Mouse (Mus musculus): ENCODE results near the gene Slc35f6. TPM values are rescaled to one million over a fixed set of nuclear protein-coding genes. Genes with fewer than 3 reads are reported as not detected.
"Not testable (repeated sequence)": the region's sequence is repeated elsewhere in the genome, so short reads cannot be mapped to it uniquely, and the experiment has no call there.

The Slc35f6 gene
- total RNA-seq, 2 experiments from 2014 or later, result 11.3 to 12.6 TPM

DNA sequence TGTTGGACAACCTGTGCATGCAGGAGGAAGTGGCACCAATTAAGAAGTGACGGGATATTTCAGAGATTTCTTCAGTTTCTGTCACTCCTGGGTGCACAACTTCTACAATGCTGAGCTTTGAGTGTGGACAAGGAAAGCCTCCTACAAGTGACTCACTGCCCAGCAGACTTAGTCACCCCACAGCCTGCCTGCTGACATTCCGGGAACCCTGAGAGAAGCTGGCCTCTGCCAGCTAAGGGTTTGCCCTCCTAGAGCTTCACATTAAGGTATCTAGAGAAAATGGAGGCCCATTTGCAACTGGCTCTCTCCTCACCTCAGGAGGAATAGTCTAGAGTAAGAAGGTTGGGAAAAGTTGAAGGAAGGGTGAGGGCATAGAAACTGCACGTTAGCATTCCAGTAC lies 3.8 kb downstream of the Slc35f6 start:
- no peak for DNase-seq
- intact Hi-C loops (cut with DNase I), result no loop called here

DNA sequence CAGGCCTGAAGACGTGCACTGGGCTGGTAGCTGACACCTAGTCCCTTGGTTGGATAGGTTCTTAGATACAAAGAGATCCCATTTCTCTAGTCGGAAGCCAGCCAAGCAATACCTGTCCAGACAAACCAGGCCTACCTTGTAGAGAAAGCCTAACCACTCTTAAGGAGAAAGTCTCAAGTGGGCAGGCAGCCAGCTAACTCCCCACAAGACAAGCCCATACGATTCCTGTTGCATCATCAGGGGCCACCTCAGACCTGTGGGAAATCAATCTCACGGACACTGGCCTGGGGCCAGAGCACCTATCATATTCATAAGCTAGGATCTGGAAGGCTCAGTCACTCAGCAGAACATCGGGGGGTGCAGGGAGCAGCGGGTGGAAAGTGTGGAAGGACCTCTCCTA lies 5.5 kb downstream of the Slc35f6 start:
- no peak for DNase-seq
- intact Hi-C loops (cut with DNase I), result no loop called here

DNA sequence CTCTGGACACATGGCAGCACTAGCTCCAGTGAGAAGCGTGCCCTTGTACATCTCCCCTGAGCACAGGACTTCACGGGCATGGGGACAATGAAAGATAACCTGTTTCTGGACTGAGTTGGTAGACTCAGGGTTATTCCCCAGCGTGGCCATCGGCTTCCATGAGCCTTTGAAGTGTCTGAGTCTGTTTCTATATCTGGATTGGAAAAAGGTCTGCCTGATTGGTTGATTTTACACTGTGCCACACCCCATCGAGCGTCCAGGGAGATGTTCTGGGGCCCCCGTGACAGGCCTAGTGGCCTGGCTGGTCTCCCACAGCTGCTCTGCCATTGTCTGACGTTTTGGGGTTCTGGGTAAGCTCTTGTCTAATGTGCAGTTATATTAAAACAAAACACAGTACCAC lies 7.3 kb downstream of the Slc35f6 start:
- DNase-seq, result no peak
- intact Hi-C loops (cut with DNase I), result no loop called here

DNA sequence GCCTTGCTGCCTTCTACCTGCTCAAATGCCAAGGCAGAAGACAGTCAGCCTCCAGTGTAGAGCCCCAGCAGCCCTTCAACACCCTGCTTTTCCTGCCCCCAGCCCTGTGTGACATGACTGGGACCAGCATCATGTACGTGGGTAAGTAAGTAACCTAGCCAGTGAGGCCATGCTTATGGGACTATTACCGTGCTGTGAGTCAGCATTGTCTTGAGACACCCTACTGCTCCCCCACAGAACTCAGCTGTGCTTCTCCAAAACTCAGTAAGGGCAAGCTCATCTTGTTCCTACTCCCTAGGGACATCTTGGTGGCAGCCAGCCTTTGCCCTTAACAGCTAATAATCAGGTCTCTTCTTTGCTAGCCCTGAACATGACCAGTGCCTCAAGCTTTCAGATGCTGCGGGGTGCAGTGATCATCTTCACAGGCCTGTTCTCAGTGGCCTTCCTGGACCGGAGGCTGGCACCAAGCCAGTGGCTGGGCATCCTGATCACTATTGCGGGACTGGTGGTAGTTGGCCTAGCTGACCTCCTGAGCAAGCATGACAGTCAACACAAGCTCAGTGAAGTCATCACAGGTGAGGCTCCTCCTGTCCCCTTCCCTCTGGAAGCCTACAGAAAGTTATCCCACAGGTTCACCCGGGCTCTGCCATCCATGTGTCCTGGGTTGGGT lies 7.9 kb downstream of the Slc35f6 start:
- no peak for DNase-seq
- intact Hi-C loops (cut with DNase I), result no loop called here

DNA sequence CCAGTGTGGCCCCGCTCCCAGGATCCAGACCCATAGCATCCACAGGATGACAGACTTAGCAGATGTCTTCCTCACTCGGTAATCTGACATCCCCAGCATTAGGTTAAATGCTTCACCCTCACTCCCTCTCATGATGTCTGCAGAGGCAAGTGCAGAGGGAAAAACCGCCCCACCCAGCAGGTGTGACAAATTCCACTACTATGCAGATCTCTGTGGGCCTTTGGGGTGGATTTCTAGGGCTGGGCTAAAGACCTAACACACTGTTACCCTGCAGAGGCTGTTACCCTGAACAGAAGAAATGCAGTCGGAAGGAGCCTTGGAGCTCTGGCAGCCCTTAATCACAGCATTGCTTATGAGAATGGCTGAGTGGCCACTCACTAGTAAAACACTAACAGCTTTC lies 11.3 kb downstream of the Slc35f6 start:
- intact Hi-C loops (cut with DNase I), result no loop called here
- DNase-seq, result no peak

DNA sequence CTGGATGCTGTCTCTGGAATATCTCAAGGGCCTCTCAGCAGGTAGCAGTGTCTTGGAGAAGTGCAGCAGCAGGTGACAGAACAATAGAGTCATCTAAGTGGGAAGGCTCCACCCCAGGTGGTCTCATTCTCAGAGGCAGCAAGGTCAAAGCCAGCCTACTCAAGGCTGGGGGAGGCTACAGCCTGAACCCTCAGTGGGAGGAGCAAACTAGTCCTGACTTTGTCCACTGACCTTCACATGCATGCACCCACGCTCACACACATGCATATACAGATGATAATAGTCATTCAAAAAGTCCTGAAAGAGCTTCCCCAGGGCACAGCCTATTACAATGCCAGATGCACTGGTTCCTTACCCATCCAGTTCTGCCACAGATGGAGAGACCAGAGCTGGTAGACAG lies 12.5 kb downstream of the Slc35f6 start:
- intact Hi-C loops (cut with DNase I), result no loop called here

DNA sequence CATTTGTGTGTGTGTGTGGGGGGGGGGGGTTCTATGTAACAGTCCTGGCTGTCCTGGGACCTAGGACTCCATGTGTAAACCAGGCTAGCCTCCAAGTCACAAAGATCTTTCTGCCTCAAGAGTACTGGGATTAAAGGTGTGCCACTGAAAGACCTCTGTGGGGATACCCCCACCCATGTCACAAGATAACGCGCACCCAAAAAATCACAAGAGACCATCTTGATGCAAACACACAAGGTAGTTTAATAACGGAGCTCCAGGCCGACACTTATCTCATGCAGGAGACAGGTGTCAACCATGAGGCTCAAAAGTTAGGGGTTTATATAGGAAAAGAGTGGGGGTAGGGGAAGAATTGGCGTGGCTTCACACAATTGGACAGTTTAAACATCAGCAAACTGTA lies 13.1 kb downstream of the Slc35f6 start:
- no peak for DNase-seq

More for the DNA sequence above, 12.5 kb downstream of the Slc35f6 start:
- DNase-seq, result no peak

DNA sequence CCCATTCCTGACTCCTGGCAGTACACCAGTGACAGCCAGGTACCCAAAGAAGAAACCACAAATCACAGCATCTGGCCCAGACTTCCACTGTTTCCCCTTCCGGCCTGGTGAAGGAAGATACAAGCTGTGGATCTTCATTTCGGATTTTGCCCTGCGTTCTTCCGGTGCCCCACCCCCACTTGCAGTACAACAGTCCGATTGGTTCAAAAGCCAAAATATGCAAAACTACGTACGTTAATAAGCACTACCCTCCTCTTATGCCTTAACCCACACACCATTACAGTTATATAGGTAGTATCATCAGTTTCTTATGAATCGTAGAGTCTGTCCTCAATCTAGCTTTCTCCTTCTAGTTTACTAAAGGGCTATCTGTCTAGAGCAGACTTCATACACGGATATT lies 17.6 kb downstream of the Slc35f6 start:
- intact Hi-C loops (cut with DNase I), result no loop called here
- DNase-seq, result no peak

More for the DNA sequence above, 13.1 kb downstream of the Slc35f6 start:
- intact Hi-C loops (cut with DNase I), result no loop called here

DNA sequence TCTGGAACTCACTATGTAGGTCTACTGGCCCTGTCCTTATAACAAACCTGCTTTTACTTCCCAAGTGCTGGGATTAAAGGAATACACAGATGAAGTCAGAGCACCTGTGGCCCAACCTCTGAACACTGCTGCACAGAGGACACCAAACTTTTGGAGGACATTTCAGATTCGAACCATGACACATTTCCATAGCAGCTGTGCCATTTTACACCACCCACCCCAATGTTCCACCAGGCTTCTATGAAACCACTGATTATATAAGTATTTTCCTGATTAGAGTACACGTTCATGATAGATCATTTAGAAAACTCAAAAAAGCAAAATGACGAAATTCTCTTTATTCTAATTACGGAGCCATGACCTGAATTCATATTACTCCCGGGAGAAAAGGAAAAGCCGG lies 18.2 kb downstream of the Slc35f6 start:
- intact Hi-C loops (cut with DNase I), result no loop called here

DNA sequence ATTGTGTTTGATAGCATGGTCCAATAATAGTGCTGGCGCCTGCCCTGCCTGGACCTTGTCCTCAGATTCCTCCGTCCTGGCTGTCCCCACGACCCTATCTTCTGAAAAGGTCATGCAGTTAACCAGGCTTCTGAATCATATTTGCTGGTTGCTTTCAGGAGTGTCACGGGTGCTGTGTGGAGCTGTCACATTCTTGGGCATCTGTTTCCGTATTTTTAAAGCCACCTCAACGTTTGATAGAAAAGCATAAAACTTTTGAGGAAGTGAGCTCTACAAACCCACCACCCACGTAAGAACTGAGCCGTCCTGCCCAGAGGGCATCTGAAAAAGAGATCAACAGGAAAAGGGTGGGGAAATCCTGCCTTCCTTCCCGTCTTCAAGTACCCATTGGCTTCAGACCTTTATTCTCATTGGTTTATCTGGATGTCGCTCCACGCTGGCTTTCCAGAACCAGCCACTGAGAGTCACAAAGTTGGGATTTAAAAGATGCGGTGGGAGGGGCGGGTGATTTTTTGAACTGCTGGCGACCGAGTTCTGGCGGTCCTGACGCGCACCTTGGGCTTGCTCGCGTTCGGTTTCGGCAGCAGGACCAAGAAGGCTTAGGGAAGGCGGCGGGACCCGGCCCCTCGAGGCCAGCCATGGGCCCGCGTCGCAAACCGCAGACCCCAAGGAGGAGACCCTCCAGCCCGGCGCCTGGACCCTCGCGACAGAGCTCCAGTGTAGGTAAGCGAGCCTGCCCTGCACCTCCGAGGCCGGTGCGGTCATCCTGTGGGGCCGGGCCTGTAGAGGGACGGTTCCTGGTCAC lies 18.9 kb downstream of the Slc35f6 start, which contains the start of gene Cenpa:
Gene Cenpa, plus strand, starts transcription at position 387 of the 805 bp plus-strand sequence.
- DNase-seq, result peak; percentile 71 to 82
- intact Hi-C loops (cut with DNase I), result no loop called here

More for the DNA sequence above, 18.2 kb downstream of the Slc35f6 start:
- no peak for DNase-seq

DNA sequence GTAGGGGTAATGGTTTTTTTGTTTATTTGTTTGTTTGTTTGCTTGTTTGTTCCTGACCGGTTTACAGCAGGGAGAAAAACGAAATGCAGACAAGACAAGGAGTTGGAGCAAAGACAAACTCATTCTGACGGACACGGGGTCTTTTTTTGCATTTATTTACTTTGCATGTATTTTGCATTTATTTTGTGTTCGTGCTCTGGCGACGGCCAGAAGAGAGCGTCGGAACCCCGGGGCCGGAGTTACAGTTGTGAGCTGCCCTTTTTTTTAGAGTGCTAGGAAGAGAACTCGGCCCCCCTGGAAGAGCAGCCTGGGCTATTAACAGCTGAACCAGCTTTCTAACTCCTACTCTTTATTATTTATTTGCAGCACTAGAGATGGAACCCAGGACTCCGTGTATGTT lies 19.5 kb downstream of the Slc35f6 start:
- intact Hi-C loops (cut with DNase I), result no loop called here
- no peak for DNase-seq

DNA sequence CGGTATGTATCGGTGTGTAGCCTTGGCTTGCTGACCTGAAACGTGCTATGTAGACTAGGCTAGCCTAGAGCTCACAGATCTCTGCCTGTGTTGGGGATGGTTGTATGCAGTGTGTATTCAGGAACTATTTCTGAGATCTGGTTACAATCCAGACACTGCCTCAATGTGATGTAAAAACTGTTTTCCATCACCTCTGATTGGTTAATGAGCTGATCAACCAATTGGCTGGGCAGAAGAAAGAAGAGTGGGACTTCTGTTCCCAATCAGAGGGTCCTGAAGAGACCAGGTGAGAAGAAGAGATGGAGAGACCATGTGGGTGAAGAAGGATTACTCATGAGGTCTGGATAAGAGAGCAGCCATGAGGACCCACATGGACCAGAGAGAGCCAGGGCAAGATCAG lies 20.0 kb downstream of the Slc35f6 start:
- intact Hi-C loops (cut with DNase I), result no loop called here
- no peak for DNase-seq

DNA sequence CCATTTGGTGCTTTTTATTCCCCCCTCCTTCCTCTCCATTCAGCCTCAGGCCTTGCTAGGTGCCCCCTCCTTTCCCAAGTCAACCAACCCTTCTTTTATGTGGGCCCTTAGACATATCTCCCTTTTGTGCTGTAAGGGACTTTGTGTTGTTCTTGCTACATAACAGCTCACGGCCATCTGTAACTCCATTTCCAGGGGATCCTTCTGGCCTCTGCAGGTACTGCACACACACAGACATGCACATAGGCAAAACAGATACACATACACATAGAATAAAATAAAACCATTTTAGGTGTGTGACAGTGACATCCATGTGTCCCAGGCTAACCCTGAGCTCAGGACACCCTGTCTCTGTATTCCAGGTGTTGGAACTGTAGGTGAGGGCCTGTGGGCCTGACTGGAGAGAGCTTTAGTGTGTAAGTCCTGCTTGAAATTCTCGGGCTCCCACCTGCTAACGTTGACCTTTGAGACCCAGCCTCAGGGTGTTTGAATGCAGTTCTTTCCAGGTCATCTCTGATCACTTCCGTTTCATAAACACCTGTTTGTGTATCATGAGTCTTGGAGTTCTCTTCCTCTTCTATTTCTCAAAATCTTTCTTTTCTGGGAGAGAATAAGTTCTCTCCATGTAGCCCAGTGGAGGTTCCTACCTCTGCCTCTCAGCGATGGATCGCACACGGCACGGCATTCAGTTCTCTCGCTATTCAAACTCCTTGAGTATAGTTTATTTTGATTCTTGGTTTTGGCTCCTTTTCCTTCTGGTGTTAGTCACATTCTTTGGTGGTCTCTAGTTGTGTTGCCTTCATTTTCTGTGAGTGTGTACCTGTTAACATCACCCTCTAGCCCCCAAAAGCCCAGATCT lies 21.1 kb downstream of the Slc35f6 start:
- DNase-seq, result no peak
- intact Hi-C loops (cut with DNase I), result no loop called here

DNA sequence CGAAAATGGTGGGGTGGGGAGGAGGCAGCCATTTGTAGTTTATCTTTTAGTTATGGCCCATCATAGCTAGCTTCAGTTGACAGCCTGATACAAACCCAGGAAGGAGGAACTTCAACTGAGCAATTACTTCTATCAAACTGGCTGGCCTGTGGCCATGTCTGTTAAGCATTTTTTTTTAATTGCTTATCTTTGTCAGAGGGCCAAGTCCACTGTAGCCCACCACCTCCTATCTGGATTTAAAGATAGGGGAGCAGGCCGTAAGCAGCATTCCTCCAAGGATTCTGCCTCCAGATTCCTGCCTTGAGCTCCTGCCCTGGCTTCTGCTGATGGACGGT lies 21.7 kb downstream of the Slc35f6 start:
- intact Hi-C loops (cut with DNase I), result no loop called here
- no peak for DNase-seq

DNA sequence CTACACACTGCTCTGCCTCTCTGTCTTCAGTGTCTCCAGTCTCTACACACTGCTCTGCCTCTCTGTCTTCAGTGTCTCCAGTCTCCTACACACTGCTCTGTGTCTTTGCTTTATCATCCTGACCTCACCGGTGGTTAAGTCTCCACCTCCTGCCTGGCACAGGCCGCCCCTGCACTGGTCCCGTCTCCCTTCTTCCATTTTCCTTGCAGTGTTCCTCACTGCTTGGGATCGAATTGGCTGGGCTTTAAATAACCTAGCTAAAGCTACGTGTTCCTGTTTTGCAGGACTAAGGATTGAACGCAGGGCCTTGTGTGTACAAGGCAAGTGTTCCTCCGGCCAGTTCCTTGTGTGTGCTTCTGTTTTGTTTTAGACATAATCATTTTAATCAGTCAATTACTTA lies 22.4 kb downstream of the Slc35f6 start:
- intact Hi-C loops (cut with DNase I), result no loop called here
- no peak for DNase-seq

DNA sequence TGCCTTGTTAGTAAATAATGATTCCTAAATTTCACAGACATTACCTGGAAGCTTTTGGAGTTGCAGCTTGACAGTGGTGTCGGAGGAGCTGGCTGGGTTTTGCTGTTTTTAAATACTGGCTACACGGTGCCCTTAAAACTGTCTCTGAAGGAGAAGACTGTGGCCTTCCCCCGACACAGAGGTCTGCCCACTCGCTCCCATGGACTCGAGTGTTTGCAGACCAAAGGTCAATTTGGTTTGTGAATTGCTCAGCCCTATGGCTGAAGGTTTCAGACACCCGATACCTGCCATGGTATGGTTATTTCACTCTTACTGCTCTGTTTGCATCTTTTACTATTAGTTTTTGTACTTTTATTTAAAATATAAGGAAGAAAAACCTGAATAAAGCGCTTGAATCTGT lies 26.3 kb downstream of the Slc35f6 start:
- intact Hi-C loops (cut with DNase I), result no loop called here
- no peak for DNase-seq

DNA sequence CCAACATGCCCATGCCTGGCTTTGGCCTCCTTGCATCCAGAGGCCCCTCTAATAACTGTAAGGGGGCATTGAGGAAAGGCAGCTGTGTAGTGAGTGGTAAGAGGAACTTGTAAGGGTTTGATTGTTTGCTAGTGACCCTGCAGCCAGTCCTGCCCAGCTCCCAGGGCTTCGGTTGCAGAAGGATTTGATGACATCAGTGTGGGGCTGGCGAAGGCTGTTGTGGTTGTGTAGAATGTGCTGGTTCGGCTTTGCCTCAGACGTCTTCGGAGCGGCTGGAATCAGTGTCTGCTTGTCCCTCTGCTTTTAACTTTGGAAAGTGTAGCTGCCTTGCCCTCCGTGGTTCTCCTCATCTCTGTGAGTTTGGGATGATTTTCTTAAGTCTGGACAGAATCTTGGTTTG lies 29.1 kb downstream of the Slc35f6 start:
- DNase-seq, result no peak
- intact Hi-C loops (cut with DNase I), result no loop called here

DNA sequence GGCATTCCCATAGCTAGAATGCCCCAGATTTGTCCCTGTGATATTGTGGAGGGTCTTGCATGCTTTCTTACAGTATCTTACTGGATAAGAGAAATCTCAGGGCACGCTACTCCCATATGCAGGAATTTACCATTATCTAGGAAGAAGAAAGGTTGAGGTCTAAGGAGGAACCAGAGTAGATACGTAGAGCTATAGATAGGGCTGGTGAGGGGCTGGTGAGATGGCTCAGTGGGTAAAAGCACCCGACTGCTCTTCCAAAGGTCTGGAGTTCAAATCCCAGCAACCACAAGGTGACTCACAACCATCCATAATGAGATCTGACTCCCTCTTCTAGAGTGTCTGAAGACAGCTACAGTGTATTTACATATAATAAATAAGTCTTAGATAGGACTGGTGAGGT lies 30.3 kb downstream of the Slc35f6 start:
- intact Hi-C loops (cut with DNase I); DNase-seq: not testable (repeated sequence)

DNA sequence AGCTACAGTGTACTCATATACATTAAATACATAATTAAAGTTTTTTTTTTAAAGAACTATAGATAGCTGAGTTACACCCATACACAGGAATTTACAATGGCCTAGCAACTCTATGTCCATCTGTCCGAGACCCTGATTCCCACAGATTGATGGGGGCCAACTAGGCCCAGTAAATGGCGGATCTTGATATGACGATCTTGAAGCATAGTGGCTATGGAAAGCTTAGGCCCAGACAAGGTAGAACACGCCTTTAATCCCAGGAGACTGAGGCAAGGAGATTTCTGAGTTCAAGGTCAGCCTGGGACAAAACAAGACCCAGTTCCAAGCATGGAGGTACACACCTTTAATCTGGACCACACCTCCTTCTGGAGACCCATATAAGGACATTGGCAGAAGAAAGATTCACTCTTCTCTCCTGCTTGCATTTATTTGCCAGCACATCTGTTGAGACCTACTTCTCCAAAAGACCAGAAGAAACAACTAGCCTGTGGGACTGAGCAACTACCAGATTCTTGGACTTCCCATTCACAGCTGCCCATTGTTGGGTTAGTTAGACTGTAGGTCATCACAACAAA lies 31.1 kb downstream of the Slc35f6 start:
- intact Hi-C loops (cut with DNase I), result no loop called here
- no peak for DNase-seq

DNA sequence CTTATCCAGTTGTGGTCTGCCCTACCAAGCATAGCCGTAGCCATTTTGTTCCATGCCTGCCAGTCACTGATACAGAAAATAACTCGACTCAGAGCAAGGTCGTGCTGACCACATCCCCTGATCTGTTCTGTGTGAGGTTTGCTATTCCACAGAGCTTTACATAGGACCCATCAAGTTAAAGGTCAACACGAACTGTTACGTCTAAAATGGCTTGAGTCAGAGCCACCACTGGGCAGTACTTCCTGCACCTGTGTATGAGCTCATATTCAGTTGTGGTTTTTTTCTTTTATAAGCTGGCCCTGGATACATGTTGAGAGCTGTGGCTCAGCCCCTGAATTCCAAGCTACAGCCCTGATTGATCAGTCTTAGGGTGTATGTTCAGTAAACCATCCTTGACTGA lies 31.9 kb downstream of the Slc35f6 start:
- DNase-seq, result no peak
- intact Hi-C loops (cut with DNase I), result no loop called here

DNA sequence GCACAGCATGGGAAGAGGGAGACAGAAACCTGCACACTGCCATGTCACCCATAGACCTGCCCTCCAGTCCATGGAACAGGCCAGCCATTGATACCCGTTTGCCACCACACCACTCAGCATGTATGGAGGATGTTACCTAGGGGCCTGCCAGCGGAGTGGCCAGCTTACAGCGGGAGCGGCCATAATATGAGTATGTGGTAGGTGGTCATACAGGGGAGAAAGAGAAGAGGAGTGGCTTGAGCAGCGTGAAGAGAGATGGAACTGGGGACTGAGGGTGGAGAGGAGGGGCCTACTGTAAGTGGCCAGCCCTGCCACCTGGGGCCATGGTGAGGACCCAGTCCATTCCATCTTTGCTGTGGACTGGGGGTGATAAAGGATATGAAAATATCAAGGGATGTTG lies 34.2 kb downstream of the Slc35f6 start:
- intact Hi-C loops (cut with DNase I), result no loop called here

More for the DNA sequence above, 34.2 kb downstream of the Slc35f6 start:
- no peak for DNase-seq

Data from gastrocnemius, postnatal 36 days (tissue).